Mouse (Mus musculus) CD8-positive naive resting alpha-beta T cell, adult 2 months (primary cell): ENCODE data around the gene Gm10964.

Experiments used
- DNase-seq, 2 experiments: peaks; one replicate each; pipeline ENCODE4 v3.0.0; 2022; ENCODE audit warnings: low read depth in 2 of 2, low spot score in 2 of 2

The Gm10964 gene

DNA sequence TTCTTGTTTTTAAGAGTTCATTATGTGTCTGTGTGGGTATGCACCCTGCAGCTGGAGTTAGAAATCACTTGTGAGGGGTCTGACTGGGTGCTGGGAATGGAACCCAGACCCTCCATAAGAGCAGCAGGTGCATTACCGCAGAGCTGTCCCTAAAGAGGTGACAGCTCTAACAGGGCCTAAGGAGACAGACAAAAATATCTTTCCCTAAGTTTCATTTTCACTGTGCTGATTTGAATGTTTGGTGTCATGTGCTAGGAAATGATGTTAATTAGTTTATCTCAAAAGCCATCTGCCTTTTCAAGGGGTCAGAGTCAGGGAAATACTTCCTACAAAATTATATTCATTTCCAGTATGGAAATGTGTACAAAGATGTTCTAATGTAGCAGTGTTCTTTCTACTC is at the start of gene Gm10964:
Gene Gm10964 (plus strand): TSS at position 38 of the 400 bp plus-strand sequence.
- DNase-seq, result no peak

GRCm38 (mm10) chr3:103690506-103690905 is 48.7 kb upstream of the Gm10964 start:
- no peak for DNase-seq

DNA sequence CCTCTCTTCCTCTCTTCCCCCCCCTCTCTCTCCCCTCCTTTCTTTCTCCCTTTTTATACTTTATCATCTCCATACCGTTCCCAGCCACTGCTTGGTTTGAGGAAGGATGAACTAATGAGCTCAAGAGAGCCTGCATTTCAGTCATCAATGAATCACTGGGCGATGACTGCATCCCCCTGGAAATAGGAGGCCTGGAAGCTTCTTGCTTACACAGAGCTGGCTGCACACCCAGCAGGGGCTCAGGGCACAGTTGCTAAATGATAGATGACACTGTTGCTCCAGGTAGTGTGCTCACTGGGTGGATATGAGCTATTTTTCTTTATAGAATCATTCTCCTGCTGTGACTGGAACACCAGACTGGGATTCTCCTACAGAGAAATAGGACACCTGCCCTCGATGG is 43.6 kb upstream of the Gm10964 start:
- no peak for DNase-seq

DNA sequence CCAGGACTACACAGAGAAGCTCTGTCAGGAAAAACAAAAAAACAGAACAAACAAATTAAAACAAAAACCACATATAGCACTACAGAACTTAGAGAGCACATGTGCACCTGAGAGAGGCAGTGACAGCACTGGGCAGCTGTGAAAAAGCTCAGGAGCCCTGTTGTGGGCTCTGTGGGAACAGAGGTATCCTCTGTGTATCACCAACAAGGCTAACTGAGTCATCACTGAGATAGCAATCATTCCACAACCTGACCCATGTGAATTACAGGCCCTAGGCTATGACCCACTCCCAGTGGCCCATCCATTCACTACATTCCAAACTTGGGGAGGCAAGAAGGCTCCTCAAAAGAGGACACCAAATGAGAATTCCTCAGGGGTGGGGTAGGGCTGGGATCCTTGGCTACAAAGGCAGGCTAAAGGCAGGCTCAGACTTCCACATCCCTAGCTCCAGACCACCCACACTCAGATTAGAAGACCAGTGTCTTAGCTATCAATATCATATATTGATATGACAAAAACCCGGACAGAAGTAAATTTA is 42.7 kb upstream of the Gm10964 start:
- DNase-seq, result no peak

GRCm38 (mm10) chr3:103704661-103705060 is 34.5 kb upstream of the Gm10964 start:
- no peak for DNase-seq

DNA sequence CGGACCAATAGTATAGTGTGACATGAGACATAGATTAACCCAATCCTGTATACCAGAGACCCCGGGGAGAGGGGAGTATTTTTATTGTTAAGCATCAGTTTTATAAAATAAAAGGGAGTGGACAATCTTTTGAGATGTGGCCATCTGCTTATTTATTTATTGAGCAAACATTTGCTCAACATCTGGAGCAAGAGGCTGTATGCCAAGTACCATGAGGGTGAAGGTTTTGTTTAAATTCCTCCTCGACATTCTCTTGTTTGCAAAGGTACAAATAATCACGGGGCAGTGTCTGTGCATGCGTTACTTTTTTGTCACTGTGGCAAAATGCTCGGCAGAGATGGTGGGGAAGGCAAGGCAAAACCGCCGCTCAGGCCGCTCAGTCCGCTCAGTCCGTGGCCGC is 33.7 kb upstream of the Gm10964 start:
- DNase-seq, result no peak

GRCm38 (mm10) chr3:103709470-103710040 is 29.6 kb upstream of the Gm10964 start:
- DNase-seq, result no peak

DNA sequence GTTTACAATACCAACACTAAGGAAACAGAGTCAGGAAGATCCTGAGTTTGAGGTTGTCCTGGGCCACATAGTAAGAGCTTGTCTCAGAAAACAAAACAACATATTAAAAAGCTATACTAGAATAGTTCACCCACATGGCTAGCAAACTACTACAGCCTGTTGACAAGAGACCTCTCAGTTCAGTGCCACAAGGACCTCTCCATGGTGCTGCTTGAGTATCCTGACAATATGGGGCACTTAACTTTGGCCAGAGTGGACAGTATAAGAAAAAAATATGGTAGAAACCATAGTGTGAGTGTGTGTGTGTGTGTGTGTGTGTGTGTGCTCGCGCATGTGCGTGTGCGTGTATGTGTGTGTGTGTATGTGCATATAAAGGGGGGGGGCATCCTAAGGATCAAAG is 27.0 kb upstream of the Gm10964 start:
- DNase-seq, result no peak

DNA sequence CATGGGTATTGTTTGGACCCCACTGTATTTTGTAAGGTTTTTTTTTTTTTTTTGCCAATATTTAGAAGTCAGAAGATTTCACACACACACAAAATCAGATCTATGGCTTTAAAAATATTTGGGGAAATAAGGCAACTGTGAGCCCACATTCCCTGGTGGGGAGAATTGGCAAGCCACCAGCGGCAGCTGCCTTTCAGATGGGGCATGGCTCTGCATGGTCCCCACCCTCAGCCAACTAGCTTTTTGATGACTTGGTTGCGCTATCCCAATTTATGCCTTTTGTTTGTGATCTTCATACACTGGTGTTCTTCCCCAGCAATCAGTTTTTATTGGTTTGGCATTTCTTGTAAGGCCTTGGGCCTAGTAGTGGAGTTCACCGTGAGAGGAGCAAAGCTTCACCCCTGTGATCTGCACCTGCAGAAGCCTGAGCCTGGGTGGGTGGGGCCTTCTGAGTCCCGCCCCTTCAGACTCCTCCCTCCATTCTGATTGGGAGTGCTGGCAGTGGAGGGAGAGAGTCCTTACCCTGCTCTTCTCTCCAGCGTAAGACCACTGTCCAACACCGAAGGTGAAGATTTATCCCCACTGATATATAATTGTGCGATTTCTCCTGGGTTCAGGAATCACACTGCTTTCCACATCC is 24.8 kb upstream of the Gm10964 start:
- no peak for DNase-seq

- no peak for DNase-seq
Observed at GRCm38 (mm10) chr3:103714942-103715341, 24.2 kb upstream of the Gm10964 start.

DNA sequence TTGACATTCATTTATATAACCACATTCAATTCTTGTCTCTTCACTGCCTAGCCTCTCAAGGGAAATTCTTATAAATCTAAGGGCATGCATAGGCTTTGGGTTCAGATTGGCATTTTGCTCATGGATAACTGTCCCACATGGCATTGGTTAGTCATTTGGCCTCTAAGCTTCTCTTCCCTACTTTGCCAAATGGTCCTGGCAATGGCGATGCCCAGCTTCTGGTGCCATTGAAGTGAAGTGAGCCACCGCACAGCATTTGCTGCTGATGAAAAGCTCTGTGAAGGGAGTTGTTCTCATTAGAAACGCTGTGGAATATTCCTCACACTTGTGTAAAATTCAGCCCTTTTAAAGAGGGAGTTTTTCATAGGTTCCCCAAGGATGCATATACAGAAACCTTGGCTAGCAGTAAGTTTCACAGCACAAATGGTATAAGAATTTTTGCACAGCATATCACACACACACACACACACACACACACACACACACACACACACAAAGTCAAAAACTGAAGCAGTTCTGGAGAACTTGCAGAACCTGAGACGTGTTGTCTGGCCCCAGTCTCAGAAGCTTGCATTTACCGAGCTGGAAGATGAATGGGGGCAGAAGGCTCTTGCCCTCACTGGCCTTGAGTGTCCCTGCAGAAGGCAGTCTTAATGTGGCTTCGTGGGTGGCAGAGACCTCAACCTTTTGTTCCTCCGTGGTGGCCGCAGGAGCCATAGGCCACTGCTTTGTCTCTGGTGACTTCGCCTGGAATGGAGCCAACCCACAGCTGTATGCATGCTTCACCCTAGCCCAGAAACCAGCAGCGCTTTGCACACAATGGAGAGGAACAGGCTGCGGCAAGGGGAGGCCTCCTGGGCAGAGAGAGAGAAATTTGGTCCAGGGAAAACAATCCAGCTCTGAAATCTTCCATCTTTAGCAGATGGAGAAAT is 23.1 kb upstream of the Gm10964 start:
- no peak for DNase-seq

GRCm38 (mm10) chr3:103716774-103717760 is 22.1 kb upstream of the Gm10964 start:
- no peak for DNase-seq

GRCm38 (mm10) chr3:103718728-103719127 is 20.4 kb upstream of the Gm10964 start:
- no peak for DNase-seq

GRCm38 (mm10) chr3:103724137-103724536 is 15.0 kb upstream of the Gm10964 start:
- DNase-seq, result no peak

- no peak for DNase-seq
Observed at GRCm38 (mm10) chr3:103726642-103727041, 12.5 kb upstream of the Gm10964 start.

DNA sequence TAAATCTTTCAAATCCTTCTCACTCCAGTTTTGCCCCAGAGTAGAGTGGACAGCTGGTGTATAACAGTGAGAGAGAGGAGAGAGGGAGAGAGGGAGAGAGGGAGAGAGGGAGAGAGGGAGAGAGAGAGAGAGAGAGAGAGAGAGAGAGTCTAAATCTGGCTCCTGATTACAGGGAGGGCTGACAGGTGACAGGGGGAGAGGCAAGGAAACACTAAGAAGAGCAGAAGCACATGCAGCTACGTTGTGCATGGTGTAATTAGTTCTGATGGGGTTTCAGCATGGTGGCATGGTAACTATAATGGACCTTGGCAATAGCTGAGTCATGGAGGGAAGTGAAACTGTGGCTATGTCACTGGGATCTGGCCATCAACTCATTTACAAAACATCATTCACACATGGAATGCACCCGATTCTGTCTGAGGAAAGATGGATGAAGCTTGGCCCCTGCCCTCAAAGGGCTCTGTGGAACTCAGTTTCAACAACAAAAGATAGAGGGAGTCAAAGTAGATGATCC is 11.3 kb upstream of the Gm10964 start:
- DNase-seq, result no peak

- no peak for DNase-seq
Observed at GRCm38 (mm10) chr3:103729850-103730249, 9.3 kb upstream of the Gm10964 start.

GRCm38 (mm10) chr3:103732116-103732515 is 7.0 kb upstream of the Gm10964 start:
- DNase-seq, result no peak

GRCm38 (mm10) chr3:103733176-103733575 is 6.0 kb upstream of the Gm10964 start:
- no peak for DNase-seq
